Mouse (Mus musculus): Measurements from ENCODE around the gene Il11ra1. TPM values are rescaled to one million over a fixed set of nuclear protein-coding genes. Genes with fewer than 3 reads are reported as not detected.
A peak's percentile ranks its signal among the peaks of the same experiment; 100 is the strongest.

The Il11ra1 gene
- polyA plus RNA-seq, 1 experiment = 4.7 TPM

GRCm38 (mm10) chr4:41738256-41738603 lies 38.4 kb downstream of the Il11ra1 start:
- TF ChIP-seq POLR2A (IDR thresholded peaks at IDR 0.05; ENCODE audit: insufficient read depth, low read length) (no peak), CTCF (IDR thresholded peaks at IDR 0.05; ENCODE audit: low read depth, low read length) (no peak), EP300 (IDR thresholded peaks at IDR 0.05; ENCODE audit: insufficient read depth, low read depth, low read length) (no peak)
- Histone ChIP-seq H3K27ac (ENCODE audit: insufficient read depth, low read length) (no peak overlapping the region), H3K4me1 (ENCODE audit: control insufficient read depth, insufficient read depth, low read length) (no peaks in the 10 kb centered on the region), H3K27me3 (ENCODE audit: control insufficient read depth, insufficient read depth, low read length, poor library complexity, severe bottlenecking) (no peaks in the 10 kb centered on the region), H3K9me3 (replicated peaks; ENCODE audit: control insufficient read depth, insufficient read depth, low read length, poor library complexity, severe bottlenecking) (no peaks in the 10 kb centered on the region), H3K4me3 (ENCODE audit: low read depth, low read length) (no peak overlapping the region), H3K36me3 (ENCODE audit: control insufficient read depth, insufficient read depth, low read length, poor library complexity, severe bottlenecking) (peaks cover 14% of the 10 kb centered on the region), H3K9ac (ENCODE audit: low read depth, poor library complexity, severe bottlenecking) (no peak overlapping the region)

- TF ChIP-seq CTCF (IDR thresholded peaks at IDR 0.05; ENCODE audit: low read depth, low read length) (no peak), POLR2A (IDR thresholded peaks at IDR 0.05; ENCODE audit: insufficient read depth, low read length) (no peak), EP300 (IDR thresholded peaks at IDR 0.05; ENCODE audit: insufficient read depth, low read depth, low read length) (no peak)
- Histone ChIP-seq H3K27me3 (ENCODE audit: control insufficient read depth, insufficient read depth, low read length, poor library complexity, severe bottlenecking) (no peaks in the 10 kb centered on the region), H3K9ac (ENCODE audit: low read depth, poor library complexity, severe bottlenecking) (no peak overlapping the region), H3K4me3 (ENCODE audit: low read depth, low read length) (no peak overlapping the region), H3K27ac (ENCODE audit: insufficient read depth, low read length) (no peak overlapping the region), H3K9me3 (replicated peaks; ENCODE audit: control insufficient read depth, insufficient read depth, low read length, poor library complexity, severe bottlenecking) (no peaks in the 10 kb centered on the region), H3K4me1 (ENCODE audit: control insufficient read depth, insufficient read depth, low read length) (no peaks in the 10 kb centered on the region), H3K36me3 (ENCODE audit: control insufficient read depth, insufficient read depth, low read length, poor library complexity, severe bottlenecking) (peaks cover 14% of the 10 kb centered on the region)
Observed at GRCm38 (mm10) chr4:41739260-41739659, 39.5 kb downstream of the Il11ra1 start.

- H3K27me3 ChIP-seq (ENCODE audit: control insufficient read depth, insufficient read depth, low read length, poor library complexity, severe bottlenecking) = no peaks in the 10 kb centered on the region
- no peaks in the 10 kb centered on the region for H3K9me3 ChIP-seq (replicated peaks; ENCODE audit: control insufficient read depth, insufficient read depth, low read length, poor library complexity, severe bottlenecking)
- H3K36me3 ChIP-seq (ENCODE audit: control insufficient read depth, insufficient read depth, low read length, poor library complexity, severe bottlenecking) = peaks cover 14% of the 10 kb centered on the region
- H3K4me1 ChIP-seq (ENCODE audit: control insufficient read depth, insufficient read depth, low read length) = no peaks in the 10 kb centered on the region
- TF ChIP-seq EP300 (IDR thresholded peaks at IDR 0.05; ENCODE audit: insufficient read depth, low read depth, low read length) (no peak), POLR2A (IDR thresholded peaks at IDR 0.05; ENCODE audit: insufficient read depth, low read length) (no peak), CTCF (IDR thresholded peaks at IDR 0.05; ENCODE audit: low read depth, low read length) (peak; percentile 30)
- H3K9ac ChIP-seq (ENCODE audit: low read depth, poor library complexity, severe bottlenecking) = peak overlapping the region; percentile 75
- no peak overlapping the region for H3K27ac ChIP-seq (ENCODE audit: insufficient read depth, low read length)
- peak overlapping the region; percentile 95 for H3K4me3 ChIP-seq (ENCODE audit: low read depth, low read length)
Observed at GRCm38 (mm10) chr4:41740380-41741157, 40.8 kb downstream of the Il11ra1 start.

GRCm38 (mm10) chr4:41741158-41741560 lies 41.4 kb downstream of the Il11ra1 start:
- peak overlapping the region; percentile 95 for H3K4me3 ChIP-seq (ENCODE audit: low read depth, low read length)
- peaks cover 2% of the 10 kb centered on the region; the same call in 1 of the 2 replicates for H3K9me3 ChIP-seq (replicated peaks; ENCODE audit: control insufficient read depth, insufficient read depth, low read length, poor library complexity, severe bottlenecking)
- H3K9ac ChIP-seq (ENCODE audit: low read depth, poor library complexity, severe bottlenecking) = peak overlapping the region; percentile 75
- no peaks in the 10 kb centered on the region for H3K4me1 ChIP-seq (ENCODE audit: control insufficient read depth, insufficient read depth, low read length)
- no peaks in the 10 kb centered on the region for H3K27me3 ChIP-seq (ENCODE audit: control insufficient read depth, insufficient read depth, low read length, poor library complexity, severe bottlenecking)
- TF ChIP-seq EP300 (IDR thresholded peaks at IDR 0.05; ENCODE audit: insufficient read depth, low read depth, low read length) = no peak
- peak; percentile 84 for TF ChIP-seq POLR2A (IDR thresholded peaks at IDR 0.05; ENCODE audit: insufficient read depth, low read length)
- H3K36me3 ChIP-seq (ENCODE audit: control insufficient read depth, insufficient read depth, low read length, poor library complexity, severe bottlenecking) = peaks cover 14% of the 10 kb centered on the region
- no peak overlapping the region for H3K27ac ChIP-seq (ENCODE audit: insufficient read depth, low read length)

GRCm38 (mm10) chr4:41744131-41744530 lies 44.3 kb downstream of the Il11ra1 start:
- peaks cover 3% of the 10 kb centered on the region for H3K36me3 ChIP-seq (ENCODE audit: control insufficient read depth, insufficient read depth, low read length, poor library complexity, severe bottlenecking)
- no peak overlapping the region for H3K4me3 ChIP-seq (ENCODE audit: low read depth, low read length)
- no peaks in the 10 kb centered on the region for H3K27me3 ChIP-seq (ENCODE audit: control insufficient read depth, insufficient read depth, low read length, poor library complexity, severe bottlenecking)
- H3K4me1 ChIP-seq (ENCODE audit: control insufficient read depth, insufficient read depth, low read length) = no peaks in the 10 kb centered on the region
- H3K9me3 ChIP-seq (replicated peaks; ENCODE audit: control insufficient read depth, insufficient read depth, low read length, poor library complexity, severe bottlenecking) = peaks cover 9% of the 10 kb centered on the region
- TF ChIP-seq EP300 (IDR thresholded peaks at IDR 0.05; ENCODE audit: insufficient read depth, low read depth, low read length) (no peak), POLR2A (IDR thresholded peaks at IDR 0.05; ENCODE audit: insufficient read depth, low read length) (no peak), CTCF (IDR thresholded peaks at IDR 0.05; ENCODE audit: low read depth, low read length) (no peak)
- H3K9ac ChIP-seq (ENCODE audit: low read depth, poor library complexity, severe bottlenecking) = no peak overlapping the region
- no peak overlapping the region for H3K27ac ChIP-seq (ENCODE audit: insufficient read depth, low read length)

GRCm38 (mm10) chr4:41745021-41745420 lies 45.2 kb downstream of the Il11ra1 start:
- no peak overlapping the region for H3K27ac ChIP-seq (ENCODE audit: insufficient read depth, low read length)
- no peak overlapping the region for H3K9ac ChIP-seq (ENCODE audit: low read depth, poor library complexity, severe bottlenecking)
- H3K4me1 ChIP-seq (ENCODE audit: control insufficient read depth, insufficient read depth, low read length) = no peaks in the 10 kb centered on the region
- no peaks in the 10 kb centered on the region for H3K27me3 ChIP-seq (ENCODE audit: control insufficient read depth, insufficient read depth, low read length, poor library complexity, severe bottlenecking)
- no peak for TF ChIP-seq EP300 (IDR thresholded peaks at IDR 0.05; ENCODE audit: insufficient read depth, low read depth, low read length)
- no peak for TF ChIP-seq CTCF (IDR thresholded peaks at IDR 0.05; ENCODE audit: low read depth, low read length)
- H3K4me3 ChIP-seq (ENCODE audit: low read depth, low read length) = no peak overlapping the region
- H3K9me3 ChIP-seq (replicated peaks; ENCODE audit: control insufficient read depth, insufficient read depth, low read length, poor library complexity, severe bottlenecking) = peaks cover 9% of the 10 kb centered on the region
- no peaks in the 10 kb centered on the region; the same call in 1 of the 2 replicates for H3K36me3 ChIP-seq (ENCODE audit: control insufficient read depth, insufficient read depth, low read length, poor library complexity, severe bottlenecking)
